Mouse (Mus musculus) A20 (cell line): Measurements from ENCODE around the gene Spns3.
A peak's percentile ranks its signal among the peaks of the same experiment; 100 is the strongest.

ENCODE experiments used
- DNase-seq: peaks from one replicate; pipeline ENCODE4 v3.0.0-alpha.2; 2011; ENCODE audit warnings: low read depth, low spot score

Spns3 gene

DNA sequence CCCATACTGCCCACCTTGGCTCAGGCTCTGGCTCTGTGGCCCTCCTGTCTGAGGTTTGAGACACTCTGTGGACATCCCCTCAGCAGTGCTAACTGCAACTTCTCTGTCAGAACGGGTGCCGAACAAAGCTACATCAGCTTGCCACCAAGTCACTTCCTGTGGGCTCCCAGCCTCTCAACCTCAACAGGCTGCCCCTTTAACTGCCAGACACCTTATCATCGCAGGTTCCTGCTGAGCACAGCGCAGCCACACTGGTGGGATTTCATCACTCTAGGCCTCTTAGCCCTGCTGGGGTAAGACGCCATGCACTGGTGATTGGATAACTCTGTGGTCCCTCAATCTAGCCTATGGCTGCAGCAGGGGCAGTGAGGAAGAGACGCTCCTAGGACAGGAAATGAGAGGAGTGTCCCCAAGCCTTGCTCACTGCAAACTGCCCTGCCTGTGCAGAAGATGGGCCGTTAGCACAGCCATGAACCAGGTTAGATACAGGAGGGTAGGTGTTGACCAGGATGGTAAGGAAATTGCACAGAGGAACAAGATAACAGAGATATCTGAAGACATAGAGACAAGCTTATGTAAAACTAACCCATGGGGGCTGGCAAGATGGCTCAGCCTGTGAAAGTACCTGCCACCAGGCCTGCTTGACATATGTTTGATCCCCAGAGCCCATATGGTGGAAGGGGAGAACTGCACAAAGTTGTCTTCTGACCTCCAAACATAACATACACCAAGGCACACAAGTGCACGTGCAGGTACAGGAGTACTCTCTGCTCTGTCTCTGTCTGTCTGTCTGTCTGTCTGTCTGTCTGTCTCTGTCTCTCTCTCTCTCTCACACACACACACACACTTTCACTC lies at the start of gene Spns3:
Gene Spns3, minus strand, starts transcription at position 373 of the 855 bp plus-strand sequence.
- DNase-seq, result peak; percentile 43

GRCm38 (mm10) chr11:72597780-72598179 lies 47.5 kb upstream of the Spns3 start:
- no peak for DNase-seq

DNA sequence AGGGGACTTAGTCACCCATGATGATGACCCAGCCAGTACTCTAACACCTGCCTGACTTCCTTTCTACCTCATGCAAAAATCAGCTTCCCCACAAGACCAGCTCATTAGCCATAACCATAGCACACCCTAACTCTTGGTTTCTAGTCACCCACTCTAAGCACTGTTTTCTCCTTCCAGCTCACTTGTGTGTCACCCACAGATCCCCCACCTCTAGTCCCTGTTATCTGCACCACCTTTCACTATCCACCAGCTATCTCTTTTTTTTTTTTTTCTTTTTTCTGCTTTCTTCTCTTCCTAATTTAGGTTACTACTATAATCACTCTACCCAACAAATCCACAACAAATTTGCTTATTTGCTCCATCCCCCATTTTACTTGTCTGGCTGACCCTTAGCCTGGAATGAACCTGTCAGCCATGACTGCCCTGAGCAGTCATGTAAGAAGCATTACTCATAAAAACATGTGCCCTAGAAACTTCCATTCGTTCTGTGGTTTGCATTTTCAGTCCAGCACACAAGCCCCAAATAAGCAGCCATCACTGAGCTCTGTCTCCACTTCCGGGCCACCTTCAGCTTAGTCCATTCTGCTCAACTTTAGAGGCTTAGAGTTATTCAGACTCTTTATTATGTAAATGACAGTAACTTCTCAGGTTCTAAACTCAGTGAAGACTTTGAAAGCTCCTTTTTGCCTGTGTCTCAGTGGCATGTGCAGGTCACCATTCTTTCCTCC lies 44.9 kb upstream of the Spns3 start:
- DNase-seq, result peak; percentile 39

GRCm38 (mm10) chr11:72587537-72588233 lies 37.4 kb upstream of the Spns3 start:
- DNase-seq, result no peak

DNA sequence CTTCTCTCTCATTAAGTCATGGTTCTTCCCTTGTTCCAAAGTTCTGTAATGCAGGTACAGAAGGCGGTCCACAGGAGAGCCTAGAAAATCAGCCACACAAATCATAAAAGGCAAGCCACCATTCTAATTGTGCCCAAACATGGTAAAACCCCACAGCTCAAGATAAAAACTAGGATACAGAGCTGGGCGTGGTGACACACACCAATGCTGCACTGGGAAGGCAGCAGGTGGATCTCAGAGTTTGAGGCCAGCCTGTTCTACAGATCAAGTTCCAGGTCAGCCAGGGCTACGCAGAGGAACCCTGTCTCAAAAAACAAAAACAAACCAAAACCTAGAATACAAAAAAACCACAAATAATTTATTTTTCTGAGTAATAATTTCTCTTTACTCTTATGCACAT lies 36.3 kb upstream of the Spns3 start:
- DNase-seq, result no peak

- DNase-seq, result no peak
These were observed 32.8 kb upstream of the Spns3 start for GRCm38 (mm10) chr11:72583092-72583491.

DNA sequence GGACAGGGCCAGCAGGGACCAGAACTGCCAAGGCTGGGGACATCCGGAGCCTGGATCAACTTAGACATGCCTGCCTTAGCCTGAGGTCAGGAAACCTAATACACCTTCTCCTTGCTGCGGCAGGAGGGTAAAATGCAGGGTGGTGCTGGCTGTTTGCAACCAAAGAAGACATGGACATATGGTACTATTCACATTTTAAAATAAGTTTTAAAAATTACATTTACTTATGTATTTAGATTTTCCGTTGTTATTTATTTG lies 32.1 kb upstream of the Spns3 start:
- no peak for DNase-seq

- DNase-seq, result no peak
These were observed 31.5 kb upstream of the Spns3 start for GRCm38 (mm10) chr11:72581609-72582447.

DNA sequence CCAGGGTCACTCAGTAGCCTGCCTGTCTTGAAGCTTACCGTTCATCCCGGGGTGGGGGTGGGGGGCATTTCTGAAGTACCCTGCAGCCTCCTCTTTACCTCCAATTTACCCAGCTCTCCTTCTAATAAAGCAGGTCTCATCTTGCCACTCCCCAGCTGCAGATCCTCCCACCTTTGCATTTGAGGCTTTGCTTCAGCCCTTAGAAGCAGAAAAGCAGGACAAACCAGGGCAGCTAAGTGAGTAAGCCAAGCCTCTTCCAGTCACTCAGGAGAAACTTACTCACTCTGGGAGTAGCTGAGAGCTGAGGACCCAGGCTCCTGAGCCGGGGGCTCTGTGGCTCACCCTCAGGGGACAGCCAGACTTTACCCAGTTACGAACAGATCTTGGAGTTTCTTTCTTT lies 28.2 kb upstream of the Spns3 start:
- no peak for DNase-seq

- peak; percentile 87 for DNase-seq
These were observed 26.4 kb upstream of the Spns3 start for GRCm38 (mm10) chr11:72576466-72577351.

DNA sequence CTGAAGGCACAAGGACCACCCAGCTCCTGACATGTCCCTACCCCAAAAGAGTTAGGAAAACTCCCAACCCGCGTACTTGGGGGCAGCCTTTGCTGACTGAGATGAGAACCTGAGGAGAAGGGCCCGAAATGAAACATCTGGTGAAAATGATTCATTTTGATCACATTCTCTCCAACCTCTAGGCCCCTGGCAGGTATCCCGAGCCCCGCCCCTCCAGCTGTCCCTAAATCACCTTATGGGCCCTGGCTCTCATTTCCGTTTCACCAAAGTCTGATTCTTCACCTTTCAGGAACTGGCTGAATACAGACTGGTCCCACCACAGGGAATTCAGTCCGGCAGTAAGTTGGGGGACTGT lies 25.8 kb upstream of the Spns3 start:
- no peak for DNase-seq

DNA sequence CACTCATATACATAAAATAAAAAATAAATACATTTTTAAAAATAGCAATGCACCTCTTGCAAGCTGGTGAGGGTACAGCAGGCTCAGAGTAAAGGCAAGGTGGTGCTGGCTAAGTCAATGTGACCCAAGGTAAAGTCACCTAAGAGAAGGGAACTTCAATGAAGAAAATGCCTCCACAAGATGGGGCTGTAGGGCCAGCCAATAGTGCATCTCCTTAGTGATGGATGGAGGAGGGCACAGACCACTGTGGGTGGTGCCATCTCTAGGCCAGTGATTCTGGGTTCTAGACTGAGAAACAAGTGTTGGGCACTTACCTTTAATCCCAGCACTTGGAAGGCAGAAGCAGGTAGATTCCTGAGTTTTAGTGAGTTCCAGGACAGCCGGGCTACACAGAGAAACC lies 23.5 kb upstream of the Spns3 start:
- peak; percentile 80 for DNase-seq

GRCm38 (mm10) chr11:72570319-72570979 lies 20.1 kb upstream of the Spns3 start:
- DNase-seq, result peak; percentile 91

DNA sequence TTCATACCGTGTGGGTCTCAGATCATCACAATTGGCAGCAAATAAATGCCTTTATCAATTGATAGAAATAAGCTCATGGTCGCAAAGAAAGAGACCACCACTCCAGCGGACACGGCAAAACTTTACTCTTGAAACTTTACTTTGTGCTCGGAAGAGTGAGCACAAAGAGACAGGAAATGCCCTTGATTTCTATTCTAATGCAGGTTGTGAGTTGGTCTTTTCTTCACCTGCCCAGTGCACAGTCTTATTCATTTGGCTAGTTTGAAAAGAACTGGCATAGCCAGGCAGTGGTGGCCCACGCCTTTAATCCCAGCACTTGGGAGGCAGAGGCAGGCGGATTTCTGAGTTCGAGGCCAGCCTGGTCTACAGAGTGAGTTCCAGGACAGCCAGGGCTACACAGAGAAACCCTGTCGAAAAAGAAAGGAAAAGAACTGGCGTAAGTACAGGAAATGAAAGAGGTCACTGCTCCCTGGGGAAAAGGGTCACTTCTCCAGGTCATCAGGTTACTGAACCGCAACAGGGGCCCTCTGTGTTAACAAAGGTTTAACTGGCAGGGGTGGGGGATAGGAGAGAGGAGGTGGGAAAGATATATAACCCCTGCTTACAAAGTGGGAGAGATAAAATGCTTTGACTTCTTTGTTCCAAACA lies 19.5 kb upstream of the Spns3 start:
- DNase-seq, result no peak

DNA sequence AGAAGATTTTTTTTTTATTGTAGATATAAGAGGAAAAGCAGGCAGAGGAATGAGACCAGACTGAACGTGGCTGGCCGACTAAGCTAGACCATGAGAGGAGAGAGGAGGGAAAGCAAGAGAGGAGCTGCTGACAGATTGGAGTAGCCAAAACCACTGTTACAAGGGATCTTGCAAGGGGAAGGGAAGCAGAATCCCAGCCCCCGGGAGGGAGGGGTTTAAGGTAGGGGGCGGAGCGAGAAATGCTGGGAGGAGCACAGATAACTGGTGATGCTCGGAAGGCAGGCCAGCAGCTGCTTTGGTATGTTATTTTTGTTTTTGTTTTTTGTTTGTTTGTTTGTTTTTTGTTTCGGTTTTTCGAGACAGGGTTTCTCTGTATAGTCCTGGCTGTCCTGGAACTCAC lies 18.7 kb upstream of the Spns3 start:
- DNase-seq, result peak; percentile 64

DNA sequence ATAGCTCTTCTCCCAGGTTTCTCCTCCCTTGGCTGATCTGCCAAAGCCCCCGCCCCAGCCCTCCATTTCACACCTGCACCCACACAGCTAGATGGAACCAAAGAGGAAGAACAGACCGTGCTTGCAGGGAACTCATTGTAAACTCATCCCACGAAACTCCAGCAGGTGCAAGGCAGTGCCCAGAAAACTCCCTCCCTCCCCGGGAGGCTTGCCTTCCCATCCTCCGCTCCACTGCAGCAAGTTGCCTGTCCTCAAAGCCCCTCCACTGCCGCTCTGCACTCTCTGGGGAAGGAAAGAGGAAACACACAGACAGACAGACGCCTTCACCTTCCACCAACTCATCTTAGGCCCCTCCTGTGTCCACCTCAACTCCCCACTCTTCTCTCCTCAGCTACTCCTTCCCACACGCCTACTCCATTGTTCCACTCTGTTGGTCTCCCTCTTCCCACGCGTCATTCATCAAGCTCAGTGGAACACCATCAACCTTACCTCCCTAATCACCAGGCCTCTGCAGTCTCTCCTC lies 16.6 kb upstream of the Spns3 start:
- DNase-seq, result no peak

DNA sequence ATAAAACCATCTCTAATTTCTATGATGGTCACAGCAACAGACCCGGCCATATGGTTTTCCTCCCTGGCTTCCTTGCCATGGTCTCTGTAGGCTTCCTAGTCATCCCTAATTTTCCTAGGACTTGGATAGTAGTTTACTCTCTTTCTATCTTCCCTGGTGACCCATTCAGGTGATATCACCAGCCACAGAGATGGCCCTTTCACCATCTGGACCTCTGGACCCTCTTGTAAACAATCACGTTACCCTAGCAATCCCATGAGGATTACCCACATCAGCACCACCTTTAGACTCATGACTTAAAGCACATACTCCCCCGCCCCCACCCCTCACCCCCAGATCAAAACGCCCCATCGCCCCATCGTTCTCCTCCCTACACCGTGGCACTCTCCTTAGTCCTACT lies 16.0 kb upstream of the Spns3 start:
- DNase-seq, result no peak

GRCm38 (mm10) chr11:72564232-72564807 lies 14.0 kb upstream of the Spns3 start:
- peak; percentile 75 for DNase-seq

DNA sequence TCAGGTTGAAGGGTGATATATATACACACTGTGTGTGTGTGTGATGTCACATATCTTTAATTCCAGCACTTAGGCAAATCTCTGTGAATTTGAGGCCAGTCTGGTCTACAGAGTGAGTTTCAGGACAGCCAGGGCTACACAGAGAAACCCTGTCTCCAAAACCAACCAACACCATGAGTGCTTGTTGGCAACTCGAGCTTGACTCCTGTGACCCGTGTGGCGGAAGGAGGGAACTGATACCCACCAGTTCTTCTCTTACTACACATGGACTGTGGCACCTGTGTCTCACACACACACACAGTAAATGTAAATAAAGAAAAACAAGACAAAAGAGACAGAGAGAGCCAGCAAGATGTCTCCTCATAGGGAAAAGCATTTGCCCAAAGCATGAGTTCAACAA lies 10.4 kb upstream of the Spns3 start:
- peak; percentile 83 for DNase-seq
